Mouse (Mus musculus) megakaryocyte, embryonic 14.5 days (primary cell): ENCODE results near the gene Il1rap. TPM values are rescaled to one million over a fixed set of nuclear protein-coding genes. Genes with fewer than 3 reads are reported as not detected.

Experiments
- H3K27me3 ChIP-seq: replicated peaks from 2 replicates; pipeline ENCODE3; 2012; ENCODE audit warnings: inconsistent platforms
- H3K36me3 ChIP-seq: replicated peaks from 2 replicates; pipeline ENCODE3; 2012; ENCODE audit warnings: low read length, inconsistent platforms, mixed read lengths
- H3K4me1 ChIP-seq: 2 replicates; pipeline ENCODE4 v1.6.1; 2012; ENCODE audit warnings: inconsistent platforms
- H3K4me3 ChIP-seq: replicated peaks from 2 replicates; pipeline ENCODE3; 2012; ENCODE audit warnings: moderate library complexity, mild to moderate bottlenecking, inconsistent platforms
- H3K9me3 ChIP-seq: 2 replicates; pipeline ENCODE4 v1.6.1; 2012; ENCODE audit warnings: inconsistent platforms
- FLI1 ChIP-seq: IDR thresholded peaks from 2 replicates; pipeline ENCODE4 v1.6.1; 2012; ENCODE audit warnings: low read length, inconsistent platforms, mixed read lengths
- GATA1 ChIP-seq: IDR thresholded peaks from 3 replicates; pipeline ENCODE4 v1.6.1; 2012; ENCODE audit warnings: mixed read lengths, low read length, inconsistent platforms, borderline replicate concordance
- polyA plus RNA-seq: library from polyadenylated mRNA; stranded (reverse); fragments of >175 nt; gene quantifications from 2 replicates; pipeline ENCODE4 v1.2.3, GENCODE M21; 2012; ENCODE audit warnings: low replicate concordance; ENCODE audit not compliant: insufficient read depth

The Il1rap gene
- polyA plus RNA-seq, 1 experiment: 0.23 TPM

DNA sequence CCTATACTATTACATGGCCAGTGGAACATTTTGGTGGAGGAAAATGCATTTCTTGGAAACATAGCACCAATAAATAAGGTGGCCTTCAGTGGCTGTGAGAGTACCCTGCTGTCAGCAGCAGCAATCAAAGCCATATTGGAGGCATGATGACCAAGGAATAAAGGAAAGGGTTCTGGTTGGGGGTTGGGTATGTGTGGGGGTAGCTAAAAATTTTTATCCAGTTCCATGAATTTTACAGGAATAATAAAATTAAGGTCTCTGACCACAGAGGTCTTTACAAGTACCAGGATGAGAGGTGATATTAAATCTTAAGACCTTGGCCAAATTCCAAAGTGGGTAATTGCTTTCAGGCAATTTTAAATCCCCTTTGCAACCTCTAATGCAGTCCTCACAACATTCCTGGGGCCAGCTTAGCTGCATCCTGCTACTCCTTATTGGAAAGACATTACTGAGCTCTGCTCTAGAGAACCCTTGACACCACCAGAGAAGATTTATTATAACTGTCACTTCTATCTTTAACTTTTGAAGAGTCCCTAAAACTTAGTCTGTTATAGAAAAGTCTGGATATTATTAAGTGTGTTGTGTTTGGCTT lies 12.0 kb upstream of the Il1rap start:
- no peak for TF ChIP-seq GATA1
- no peak for TF ChIP-seq FLI1
- H3K9me3 ChIP-seq: no peaks in the 10 kb centered on the region
- no peaks in the 10 kb centered on the region for H3K27me3 ChIP-seq
- H3K4me1 ChIP-seq: no peaks in the 10 kb centered on the region
- H3K4me3 ChIP-seq: no peak overlapping the region
- H3K36me3 ChIP-seq: no peaks in the 10 kb centered on the region

DNA sequence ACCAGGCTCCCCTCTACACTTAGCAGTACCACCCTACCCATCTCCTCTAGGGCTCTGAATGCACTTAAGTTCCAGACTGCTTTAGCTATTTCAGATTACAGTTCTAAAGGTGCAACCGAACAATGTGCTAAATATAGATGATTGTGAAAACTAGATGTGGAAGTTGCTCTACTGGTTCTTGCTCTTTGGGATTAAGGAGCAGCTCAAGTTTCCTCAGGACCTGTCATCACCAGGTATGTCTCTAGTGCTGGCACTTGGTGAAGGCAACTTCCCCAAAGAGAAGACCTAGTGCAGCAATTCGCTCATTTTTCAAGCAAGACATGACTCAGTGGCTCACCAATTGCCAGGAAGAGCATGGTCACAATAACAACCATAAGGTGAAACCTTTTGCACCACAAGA lies 9.7 kb upstream of the Il1rap start:
- Histone ChIP-seq H3K4me1 (no peaks in the 10 kb centered on the region), H3K9me3 (no peaks in the 10 kb centered on the region), H3K4me3 (no peak overlapping the region), H3K36me3 (no peaks in the 10 kb centered on the region), H3K27me3 (no peaks in the 10 kb centered on the region)
- TF ChIP-seq GATA1 (no peak), FLI1 (no peak)

DNA sequence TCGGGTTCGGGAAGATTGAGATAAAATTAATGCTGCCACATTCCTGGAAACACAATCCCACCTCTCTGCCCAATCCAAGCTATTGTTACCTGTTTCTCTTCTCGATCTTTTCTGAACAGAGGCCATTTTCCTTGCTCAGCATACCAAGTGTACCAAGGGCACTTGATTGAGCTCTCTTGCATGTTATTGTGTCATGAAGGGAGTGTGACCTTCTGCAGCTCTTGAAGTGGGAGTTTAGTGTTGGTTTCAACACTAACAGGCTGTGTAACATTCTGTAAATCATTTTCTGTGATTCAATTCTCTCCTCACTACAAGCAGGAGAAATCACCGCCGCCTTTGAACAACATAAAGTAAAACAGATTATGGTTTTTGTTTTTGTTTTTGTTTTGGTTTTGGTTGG lies 7.3 kb upstream of the Il1rap start:
- no peaks in the 10 kb centered on the region for H3K36me3 ChIP-seq
- no peak for TF ChIP-seq GATA1
- no peak for TF ChIP-seq FLI1

GRCm38 (mm10) chr16:26581913-26582376 lies 441 bp downstream of the Il1rap start:
- no peaks in the 10 kb centered on the region for H3K9me3 ChIP-seq
- TF ChIP-seq FLI1: no peak
- no peak for TF ChIP-seq GATA1

More for the DNA sequence above, 7.3 kb upstream of the Il1rap start:
- H3K27me3 ChIP-seq: no peaks in the 10 kb centered on the region
- H3K4me1 ChIP-seq: no peaks in the 10 kb centered on the region
- no peak overlapping the region for H3K4me3 ChIP-seq
- H3K9me3 ChIP-seq: no peaks in the 10 kb centered on the region

DNA sequence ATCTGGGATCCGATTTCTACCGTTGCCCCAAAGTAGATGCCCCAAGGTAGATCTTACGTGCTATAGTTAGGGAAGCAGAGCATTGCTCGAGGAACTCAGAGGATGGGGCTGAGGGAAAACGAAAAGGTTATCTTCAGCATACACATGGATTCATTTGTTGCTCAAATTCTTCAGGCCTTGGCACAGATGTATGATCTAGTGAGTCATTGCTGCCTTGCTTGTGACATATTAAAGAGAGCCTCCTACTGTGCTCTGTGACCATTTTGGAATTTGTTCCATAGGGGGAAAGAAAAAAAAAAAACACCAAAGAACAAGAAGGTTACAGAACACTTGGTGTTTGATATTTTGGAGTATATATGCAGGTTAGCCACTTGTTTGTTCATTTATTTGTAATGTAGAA lies 4.3 kb downstream of the Il1rap start:
- no peaks in the 10 kb centered on the region for H3K9me3 ChIP-seq
- no peak overlapping the region for H3K4me3 ChIP-seq
- peaks cover 3% of the 10 kb centered on the region for H3K27me3 ChIP-seq
- H3K4me1 ChIP-seq: peaks cover 23% of the 10 kb centered on the region
- TF ChIP-seq FLI1: no peak
- H3K36me3 ChIP-seq: no peaks in the 10 kb centered on the region

More at GRCm38 (mm10) chr16:26581913-26582376, 441 bp downstream of the Il1rap start:
- Histone ChIP-seq H3K4me3 (peak overlapping the region; percentile 97), H3K27me3 (peaks cover 3% of the 10 kb centered on the region), H3K4me1 (peaks cover 23% of the 10 kb centered on the region), H3K36me3 (no peaks in the 10 kb centered on the region)

DNA sequence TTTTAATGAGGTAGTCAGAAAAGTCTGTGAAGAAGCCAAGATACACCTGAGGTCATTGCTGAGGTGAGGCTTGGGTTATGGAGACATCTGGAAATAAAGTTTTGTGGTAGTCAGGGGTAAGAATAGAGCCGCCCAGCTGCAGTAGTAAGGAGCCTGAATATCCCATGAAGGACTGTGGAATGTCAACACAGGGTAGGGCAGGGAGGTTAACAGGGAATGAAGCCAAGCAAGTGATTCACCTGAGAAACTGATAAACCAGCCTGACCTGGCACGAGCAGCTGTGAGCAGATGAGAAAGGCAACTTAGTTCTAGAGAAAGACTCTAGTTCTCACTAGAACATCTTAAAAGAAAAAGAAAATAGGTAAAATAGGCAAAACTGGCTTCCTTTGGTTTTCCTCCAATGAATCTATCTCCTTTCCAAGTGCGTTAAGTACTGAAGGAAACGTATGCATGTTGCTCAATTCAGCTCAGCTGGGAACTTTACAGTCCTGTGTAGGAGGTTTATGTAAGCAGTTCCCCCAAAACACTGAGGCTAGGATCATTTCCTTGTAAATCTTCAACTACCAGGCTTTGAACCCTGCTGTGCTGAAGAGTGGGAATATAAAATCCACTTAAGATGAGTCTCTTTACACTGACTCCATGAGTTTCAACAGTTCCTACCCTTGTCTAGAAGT lies 9.5 kb downstream of the Il1rap start:
- TF ChIP-seq GATA1 (no peak), FLI1 (no peak)
- H3K9me3 ChIP-seq: no peaks in the 10 kb centered on the region
- no peaks in the 10 kb centered on the region for H3K4me1 ChIP-seq
- H3K4me3 ChIP-seq: no peak overlapping the region
- H3K27me3 ChIP-seq: no peaks in the 10 kb centered on the region
- H3K36me3 ChIP-seq: no peaks in the 10 kb centered on the region

GRCm38 (mm10) chr16:26596440-26596839 lies 14.9 kb downstream of the Il1rap start:
- Histone ChIP-seq H3K36me3 (no peaks in the 10 kb centered on the region), H3K4me3 (no peak overlapping the region), H3K27me3 (no peaks in the 10 kb centered on the region), H3K9me3 (no peaks in the 10 kb centered on the region), H3K4me1 (no peaks in the 10 kb centered on the region)
- TF ChIP-seq FLI1 (no peak), GATA1 (no peak)

GRCm38 (mm10) chr16:26597307-26597706 lies 15.8 kb downstream of the Il1rap start:
- H3K4me1 ChIP-seq: no peaks in the 10 kb centered on the region
- no peaks in the 10 kb centered on the region for H3K9me3 ChIP-seq
- no peaks in the 10 kb centered on the region for H3K36me3 ChIP-seq
- no peaks in the 10 kb centered on the region for H3K27me3 ChIP-seq
- no peak for TF ChIP-seq FLI1
- TF ChIP-seq GATA1: no peak
- H3K4me3 ChIP-seq: no peak overlapping the region

DNA sequence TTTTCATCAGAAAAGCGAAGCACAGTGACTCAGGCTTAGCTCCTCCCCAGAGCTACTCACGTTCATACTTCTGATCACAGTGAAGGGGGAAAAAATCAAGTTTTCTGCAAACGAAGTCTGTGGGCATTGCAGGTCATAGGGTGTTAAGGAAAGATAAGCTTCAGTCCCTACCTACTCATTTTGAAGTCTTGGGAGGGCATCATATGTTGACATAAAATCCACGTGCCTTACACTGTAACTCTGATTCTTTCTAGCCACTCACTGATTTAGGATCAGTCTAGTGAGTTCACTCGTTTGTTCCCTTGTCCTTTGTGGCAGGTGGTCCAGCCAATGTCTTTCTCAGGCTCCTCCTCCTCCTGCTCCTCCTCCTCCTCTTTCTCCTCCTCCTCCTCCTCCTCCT lies 17.1 kb downstream of the Il1rap start:
- TF ChIP-seq GATA1 (no peak), FLI1 (no peak)
- H3K27me3 ChIP-seq: no peaks in the 10 kb centered on the region
- H3K4me3 ChIP-seq: no peak overlapping the region
- no peaks in the 10 kb centered on the region for H3K9me3 ChIP-seq
- no peaks in the 10 kb centered on the region for H3K4me1 ChIP-seq
- no peaks in the 10 kb centered on the region for H3K36me3 ChIP-seq

DNA sequence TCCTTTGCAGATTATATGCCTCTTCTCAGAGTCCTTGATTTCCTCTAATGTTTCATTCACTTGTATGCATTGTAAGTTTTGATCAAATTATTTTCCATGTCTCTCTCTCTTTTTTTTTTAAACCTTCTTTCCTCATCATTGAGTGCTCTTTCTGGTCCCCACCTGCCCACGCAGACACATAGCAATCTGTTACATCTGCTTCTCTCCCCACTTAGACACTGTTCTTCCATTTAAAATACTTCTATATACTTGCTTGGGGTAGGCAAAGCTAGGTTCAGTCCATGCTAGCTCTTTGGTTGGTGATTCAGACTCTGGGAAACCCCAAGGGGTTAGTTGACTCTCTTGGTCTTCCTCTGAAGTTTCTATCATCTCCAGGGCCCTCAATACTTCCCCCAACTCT lies 20.0 kb downstream of the Il1rap start:
- no peaks in the 10 kb centered on the region for H3K4me1 ChIP-seq
- no peaks in the 10 kb centered on the region for H3K36me3 ChIP-seq
- H3K4me3 ChIP-seq: no peak overlapping the region
- TF ChIP-seq FLI1: no peak
- no peak for TF ChIP-seq GATA1
- H3K27me3 ChIP-seq: no peaks in the 10 kb centered on the region
- H3K9me3 ChIP-seq: peaks cover 4% of the 10 kb centered on the region

GRCm38 (mm10) chr16:26604621-26605020 lies 23.1 kb downstream of the Il1rap start:
- TF ChIP-seq GATA1 (no peak), FLI1 (no peak)
- Histone ChIP-seq H3K36me3 (no peaks in the 10 kb centered on the region), H3K4me3 (no peak overlapping the region), H3K4me1 (no peaks in the 10 kb centered on the region), H3K9me3 (peaks cover 8% of the 10 kb centered on the region), H3K27me3 (no peaks in the 10 kb centered on the region)
